Comparison of ENCODE assay signal across 10 mouse cellular contexts in the genomic region with DNA sequence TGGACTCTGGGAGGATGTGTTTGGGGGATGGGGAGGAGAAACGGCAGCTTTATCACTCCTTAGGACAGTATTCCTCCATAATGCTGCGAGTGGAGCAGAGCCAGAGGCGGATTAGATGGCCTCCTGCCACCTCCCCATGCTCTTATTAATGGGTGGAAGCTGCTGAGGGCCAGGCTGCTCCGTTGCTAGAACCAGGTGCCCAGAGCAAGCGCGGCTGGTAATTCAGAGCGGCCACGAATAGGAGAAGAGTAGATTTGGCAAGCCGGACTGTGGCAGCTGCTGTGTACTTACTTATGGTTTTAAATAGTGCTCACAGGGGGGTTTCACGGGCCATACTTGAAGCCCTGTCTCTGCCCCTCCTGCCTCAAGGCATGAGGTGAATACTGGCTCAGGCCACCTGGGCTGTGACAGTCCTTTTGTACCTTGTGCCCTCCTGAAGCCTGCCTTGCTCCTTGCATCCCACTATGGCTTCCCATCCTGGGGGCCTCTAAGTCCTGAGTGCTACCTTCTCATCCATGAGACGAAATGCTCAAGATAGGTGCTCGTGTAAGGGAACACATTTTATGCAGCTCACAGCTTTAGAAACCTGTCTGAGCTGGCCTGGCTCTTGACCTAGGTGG. TPM values are rescaled to one million over a fixed set of nuclear protein-coding genes. Genes with fewer than 3 reads are reported as not detected.
DNase-seq lines count a peak whose midpoint lies in the region; ATAC-seq and TF ChIP-seq lines count a peak whose summit lies in the region.
"Had no signal": no experiment of that assay in that cellular context is flagged by ENCODE, and none has a peak within 500 bp of the region (broad histone marks: within the 10 kb centered on the region; RNA-seq: fewer than 3 reads in every experiment).

No protein-coding gene starts in this region.

- ATAC-seq in hindbrain, postnatal 0 days = peak; percentile 92

- no peaks in the 10 kb centered on the region for H3K9me3 ChIP-seq in hindbrain, postnatal 0 days (ENCODE audit: low read length)

- H3K36me3 ChIP-seq in hindbrain, postnatal 0 days (ENCODE audit: insufficient read depth, low read length) = no peaks in the 10 kb centered on the region; the same call in 1 of the 2 replicates
- H3K36me3 ChIP-seq in small intestine, adult 2 months (ENCODE audit: control insufficient read depth, insufficient read depth, low read length) = peaks cover 8% of the 10 kb centered on the region

- peak; percentile 60 for DNase-seq in retina, postnatal 1 day
- DNase-seq in retina, embryonic 14.5 days (ENCODE audit: low spot score) = no peak
- peak; percentile 91 to 94 for DNase-seq in cerebellum, postnatal 14 days
- DNase-seq in hindbrain, postnatal 0 days (ENCODE audit: low spot score) = peak; percentile 85
- no peak for DNase-seq in gastrocnemius, postnatal 25 days
- DNase-seq in thymus, postnatal 10 days (ENCODE audit: low spot score in 2 of 2) = no peak
- DNase-seq: adrenal gland, adult 8-10 months; heart, postnatal 10 days; kidney, postnatal 25 days had no signal

- no peak overlapping the region for H3K4me3 ChIP-seq in hindbrain, postnatal 0 days (ENCODE audit: low read length)
- H3K4me3 ChIP-seq in small intestine, adult 2 months (ENCODE audit: low read depth, low read length) = no peak overlapping the region

- no peaks in the 10 kb centered on the region for H3K4me1 ChIP-seq in hindbrain, postnatal 0 days (ENCODE audit: insufficient read depth, low read length)
- peaks cover 14% of the 10 kb centered on the region for H3K4me1 ChIP-seq in small intestine, adult 2 months (ENCODE audit: control insufficient read depth, insufficient read depth, insufficient read length, low read length)

- no peaks in the 10 kb centered on the region for H3K27me3 ChIP-seq in hindbrain, postnatal 0 days (ENCODE audit: insufficient read depth, low read length)
- no peaks in the 10 kb centered on the region for H3K27me3 ChIP-seq in small intestine, adult 2 months (ENCODE audit: control insufficient read depth, insufficient read depth, low read length)

- TF ChIP-seq CTCF in hindbrain, postnatal 0 days (IDR thresholded peaks at IDR 0.05; ENCODE audit: low read depth) = no peak
- no peak for TF ChIP-seq CTCF in small intestine, adult 2 months (IDR thresholded peaks at IDR 0.05; ENCODE audit: extremely low read depth, insufficient read length, insufficient replicate concordance, low read depth, low read length)

- TF ChIP-seq POLR2A in small intestine, adult 2 months (IDR thresholded peaks at IDR 0.05; ENCODE audit: low read depth, low read length) = no peak

- no peak overlapping the region for H3K9ac ChIP-seq in hindbrain, postnatal 0 days (replicated peaks; ENCODE audit: low read length)

- peak overlapping the region; percentile 63 for H3K27ac ChIP-seq in hindbrain, postnatal 0 days
- H3K27ac ChIP-seq in small intestine, adult 2 months (ENCODE audit: insufficient read depth, low read depth, low read length) = 0 out of 2 replicates have a peak overlapping the region, but pooled peaks have one; percentile 4

- 43% methylated on average over 12 of the region's 12 CpGs for WGBS in hindbrain, postnatal 0 days
- 78% methylated on average over 12 of the region's 12 CpGs for WGBS in small intestine, adult 2 months

- H3K4me2 ChIP-seq in hindbrain, postnatal 0 days (ENCODE audit: low read depth, low read length) = 0 out of 2 replicates have a peak overlapping the region, but pooled peaks have one; percentile 14

RNA-seq across cellular contexts. Expression of a gene that starts 14.7 kb away (rescaled TPM):
- total RNA-seq in hindbrain, postnatal 0 days (2014; rRNA removed) = 50.6 and 60.2 TPM in 2 replicates
- polyA plus RNA-seq in hindbrain, postnatal 0 days (2015; fragmentation: Nextera tagmentation; extraction: Ambion mirVana) = 50.3 and 54.9 TPM in 2 replicates
- polyA plus RNA-seq in small intestine, adult 2 months (2012; rRNA removed) = 14.5 and 14.7 TPM in 2 replicates
- total RNA-seq in gastrocnemius, postnatal 25 days (2021) = 1 to 10 TPM in 1 of 2 experiments, under 1 TPM in 1; 0.95 to 1.6 TPM

Comparison
In these comparisons a context has a peak if more than half of its experiments do, and no peak if none do; other contexts are left out.
1. DNase-seq: peak in retina, postnatal 1 day (single experiment), cerebellum, postnatal 14 days (2 of 2) and hindbrain, postnatal 0 days (single experiment); none in retina, embryonic 14.5 days (single experiment), gastrocnemius, postnatal 25 days (single experiment) and thymus, postnatal 10 days (0 of 2).
2. RNA of a gene that starts 14.7 kb away (total RNA-seq): 50.6 to 60.2 TPM in hindbrain, postnatal 0 days; 0.95 to 1.6 TPM in gastrocnemius, postnatal 25 days; every median in the first group is over 10 times any median in the second.